Mouse (Mus musculus): ENCODE data around the gene Ptprt. TPM values are rescaled to one million over a fixed set of nuclear protein-coding genes. Genes with fewer than 3 reads are reported as not detected.

Gene Ptprt
- total and polyA plus RNA-seq, 2 experiments: 0.37 to 0.44 TPM

DNA sequence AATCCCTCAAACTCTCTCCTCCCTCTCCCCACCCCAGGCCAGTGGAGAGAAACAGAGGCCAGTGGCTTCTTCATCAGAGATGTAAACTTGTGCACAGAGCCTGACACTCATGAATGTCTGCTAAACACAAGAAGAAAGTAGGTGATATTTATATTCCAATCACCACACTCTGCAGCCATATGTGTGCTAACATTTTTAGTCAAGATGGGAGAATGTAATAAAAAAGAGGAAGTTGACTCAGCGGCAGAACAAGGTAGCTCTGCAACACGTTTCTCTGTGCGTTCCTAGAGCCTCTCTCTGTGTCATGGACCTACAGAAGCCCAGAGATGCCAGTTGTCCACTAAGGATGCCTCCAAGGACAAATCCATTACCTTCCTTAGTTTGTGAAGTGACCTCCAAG lies 34.9 kb downstream of the Ptprt start:
- 77% methylated on average over 3 of the region's 3 CpGs for WGBS
- Histone ChIP-seq H3K27me3 (ENCODE audit: control insufficient read depth, insufficient read depth, low read length) (no peaks in the 10 kb centered on the region), H3K79me2 (ENCODE audit: control insufficient read depth, insufficient read depth, low read length) (no peaks in the 10 kb centered on the region), H3K36me3 (ENCODE audit: control insufficient read depth, insufficient read depth, low read length) (no peaks in the 10 kb centered on the region), H3K4me1 (ENCODE audit: control insufficient read depth, insufficient read depth, low read length) (no peaks in the 10 kb centered on the region), H3K4me3 (ENCODE audit: insufficient read depth, low read depth, low read length) (no peak overlapping the region), H3K27ac (replicated peaks; ENCODE audit: insufficient read depth, low read depth, low read length) (no peak overlapping the region), H3K9ac (ENCODE audit: low read depth, low read length) (no peak overlapping the region)
- no peak for DNase-seq (ENCODE audit: extremely low read depth, low read depth, low spot score)
- TF ChIP-seq POLR2A (IDR thresholded peaks at IDR 0.05; ENCODE audit: extremely low read depth, insufficient read depth, low read length) (no peak), CTCF (IDR thresholded peaks at IDR 0.05; ENCODE audit: low read depth, low read length) (no peak)

DNA sequence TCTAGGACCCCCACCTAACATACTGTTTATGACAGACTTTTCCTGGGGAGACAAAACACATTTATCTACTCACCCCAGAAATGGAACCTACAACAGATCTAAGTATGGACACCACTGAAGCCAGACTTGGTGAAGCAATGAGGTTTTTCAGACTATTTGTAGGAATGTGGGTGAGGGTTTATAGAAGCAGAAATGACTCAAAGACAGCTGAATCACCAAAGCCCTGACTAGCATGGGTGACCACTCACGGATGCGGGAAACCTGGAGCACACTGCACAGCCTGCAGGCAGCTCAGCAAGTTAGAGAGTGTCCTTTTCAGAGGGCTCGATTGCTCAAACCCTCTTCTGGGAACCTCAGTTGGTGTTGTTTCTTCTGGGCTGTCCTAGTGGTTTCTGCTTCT lies 36.2 kb downstream of the Ptprt start:
- Histone ChIP-seq H3K4me3 (ENCODE audit: insufficient read depth, low read depth, low read length) (no peak overlapping the region), H3K4me1 (ENCODE audit: control insufficient read depth, insufficient read depth, low read length) (no peaks in the 10 kb centered on the region), H3K9ac (ENCODE audit: low read depth, low read length) (no peak overlapping the region), H3K27me3 (ENCODE audit: control insufficient read depth, insufficient read depth, low read length) (no peaks in the 10 kb centered on the region), H3K27ac (replicated peaks; ENCODE audit: insufficient read depth, low read depth, low read length) (no peak overlapping the region), H3K36me3 (ENCODE audit: control insufficient read depth, insufficient read depth, low read length) (no peaks in the 10 kb centered on the region), H3K79me2 (ENCODE audit: control insufficient read depth, insufficient read depth, low read length) (no peaks in the 10 kb centered on the region)
- TF ChIP-seq CTCF (IDR thresholded peaks at IDR 0.05; ENCODE audit: low read depth, low read length) (no peak), POLR2A (IDR thresholded peaks at IDR 0.05; ENCODE audit: extremely low read depth, insufficient read depth, low read length) (no peak)
- WGBS: 84% methylated on average over 3 of the region's 3 CpGs
- DNase-seq (ENCODE audit: extremely low read depth, low read depth, low spot score): no peak

DNA sequence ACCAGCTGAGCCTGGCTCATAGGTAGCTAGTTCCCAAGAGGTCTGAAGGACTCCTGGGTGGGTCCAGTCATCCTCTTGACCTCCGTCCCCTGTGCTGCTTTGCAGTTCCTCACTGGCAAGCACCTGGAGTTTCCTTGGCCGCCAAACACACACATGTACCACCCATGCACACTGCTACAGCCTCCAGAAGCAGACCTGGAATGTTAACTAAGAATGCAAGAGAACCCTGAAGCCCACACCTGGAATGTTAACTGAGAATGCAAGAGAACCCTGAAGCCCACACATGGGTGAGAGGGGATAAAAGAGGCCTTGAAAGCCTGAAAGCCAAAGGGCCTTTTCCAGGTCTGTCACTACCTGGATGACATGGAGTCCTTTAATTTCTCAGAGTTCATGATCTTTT lies 46.7 kb downstream of the Ptprt start:
- no peaks in the 10 kb centered on the region for H3K36me3 ChIP-seq (ENCODE audit: control insufficient read depth, insufficient read depth, low read length)
- H3K9ac ChIP-seq (ENCODE audit: low read depth, low read length): no peak overlapping the region
- no peak overlapping the region for H3K27ac ChIP-seq (replicated peaks; ENCODE audit: insufficient read depth, low read depth, low read length)
- H3K4me1 ChIP-seq (ENCODE audit: control insufficient read depth, insufficient read depth, low read length): no peaks in the 10 kb centered on the region
- DNase-seq (ENCODE audit: extremely low read depth, low read depth, low spot score): no peak
- TF ChIP-seq POLR2A (IDR thresholded peaks at IDR 0.05; ENCODE audit: extremely low read depth, insufficient read depth, low read length) (no peak), CTCF (IDR thresholded peaks at IDR 0.05; ENCODE audit: low read depth, low read length) (no peak)
- H3K4me3 ChIP-seq (ENCODE audit: insufficient read depth, low read depth, low read length): no peak overlapping the region
- WGBS: 75% methylated on average over 2 of the region's 2 CpGs
- H3K27me3 ChIP-seq (ENCODE audit: control insufficient read depth, insufficient read depth, low read length): no peaks in the 10 kb centered on the region
- H3K79me2 ChIP-seq (ENCODE audit: control insufficient read depth, insufficient read depth, low read length): no peaks in the 10 kb centered on the region

DNA sequence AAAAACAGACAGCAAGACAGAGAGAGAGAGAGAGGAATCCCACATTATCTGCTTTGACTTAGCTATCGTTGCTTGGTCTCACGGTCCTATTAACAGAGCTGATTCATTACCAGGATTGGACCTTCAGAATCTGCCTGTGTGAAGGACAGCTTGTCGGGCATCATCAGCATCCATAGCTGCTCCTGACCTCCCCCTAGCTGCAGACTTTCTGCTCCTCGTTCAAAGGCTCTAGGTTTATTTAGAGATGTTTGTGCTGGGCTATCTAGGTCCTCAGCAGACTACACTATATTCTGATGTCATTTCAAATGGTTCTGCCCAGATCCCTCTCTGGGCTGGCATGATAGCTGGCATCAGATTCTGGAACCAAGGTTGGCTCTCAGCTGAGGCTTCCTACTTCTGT lies 47.5 kb downstream of the Ptprt start:
- WGBS: 62% methylated on average over 4 of the region's 4 CpGs
- H3K9ac ChIP-seq (ENCODE audit: low read depth, low read length): no peak overlapping the region
- no peaks in the 10 kb centered on the region for H3K79me2 ChIP-seq (ENCODE audit: control insufficient read depth, insufficient read depth, low read length)
- H3K4me1 ChIP-seq (ENCODE audit: control insufficient read depth, insufficient read depth, low read length): no peaks in the 10 kb centered on the region
- H3K4me3 ChIP-seq (ENCODE audit: insufficient read depth, low read depth, low read length): no peak overlapping the region
- no peak overlapping the region for H3K27ac ChIP-seq (replicated peaks; ENCODE audit: insufficient read depth, low read depth, low read length)
- no peak for TF ChIP-seq CTCF (IDR thresholded peaks at IDR 0.05; ENCODE audit: low read depth, low read length)
- no peak for TF ChIP-seq POLR2A (IDR thresholded peaks at IDR 0.05; ENCODE audit: extremely low read depth, insufficient read depth, low read length)
- no peak for DNase-seq (ENCODE audit: extremely low read depth, low read depth, low spot score)
- H3K36me3 ChIP-seq (ENCODE audit: control insufficient read depth, insufficient read depth, low read length): no peaks in the 10 kb centered on the region
- H3K27me3 ChIP-seq (ENCODE audit: control insufficient read depth, insufficient read depth, low read length): no peaks in the 10 kb centered on the region

DNA sequence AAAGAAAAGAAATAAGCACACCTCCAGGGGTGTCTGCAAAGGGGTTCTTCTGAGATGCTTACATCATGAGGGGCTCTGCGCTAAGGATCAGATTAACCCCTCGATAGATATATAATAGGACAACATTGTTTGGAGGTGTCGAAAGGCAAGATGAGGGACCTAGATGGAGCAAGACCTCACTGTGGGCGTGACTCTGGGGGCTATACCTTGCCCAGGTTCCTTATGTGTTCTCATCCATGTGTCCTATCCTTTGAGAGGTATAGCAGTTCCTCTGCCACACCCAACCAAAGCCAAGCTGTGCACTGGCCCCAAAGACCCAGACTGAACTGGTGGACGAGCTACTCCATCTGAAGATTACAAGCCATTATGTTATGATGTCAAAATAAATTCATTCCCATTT lies 58.2 kb downstream of the Ptprt start:
- Histone ChIP-seq H3K79me2 (ENCODE audit: control insufficient read depth, insufficient read depth, low read length) (no peaks in the 10 kb centered on the region), H3K9ac (ENCODE audit: low read depth, low read length) (no peak overlapping the region), H3K27ac (replicated peaks; ENCODE audit: insufficient read depth, low read depth, low read length) (no peak overlapping the region), H3K36me3 (ENCODE audit: control insufficient read depth, insufficient read depth, low read length) (no peaks in the 10 kb centered on the region), H3K4me3 (ENCODE audit: insufficient read depth, low read depth, low read length) (no peak overlapping the region), H3K27me3 (ENCODE audit: control insufficient read depth, insufficient read depth, low read length) (0 out of 2 replicates have a peak, but pooled peaks cover 3% of the 10 kb centered on the region), H3K4me1 (ENCODE audit: control insufficient read depth, insufficient read depth, low read length) (no peaks in the 10 kb centered on the region)
- no peak for DNase-seq (ENCODE audit: extremely low read depth, low read depth, low spot score)
- 81% methylated on average over 5 of the region's 5 CpGs for WGBS
- TF ChIP-seq CTCF (IDR thresholded peaks at IDR 0.05; ENCODE audit: low read depth, low read length) (no peak), POLR2A (IDR thresholded peaks at IDR 0.05; ENCODE audit: extremely low read depth, insufficient read depth, low read length) (no peak)

DNA sequence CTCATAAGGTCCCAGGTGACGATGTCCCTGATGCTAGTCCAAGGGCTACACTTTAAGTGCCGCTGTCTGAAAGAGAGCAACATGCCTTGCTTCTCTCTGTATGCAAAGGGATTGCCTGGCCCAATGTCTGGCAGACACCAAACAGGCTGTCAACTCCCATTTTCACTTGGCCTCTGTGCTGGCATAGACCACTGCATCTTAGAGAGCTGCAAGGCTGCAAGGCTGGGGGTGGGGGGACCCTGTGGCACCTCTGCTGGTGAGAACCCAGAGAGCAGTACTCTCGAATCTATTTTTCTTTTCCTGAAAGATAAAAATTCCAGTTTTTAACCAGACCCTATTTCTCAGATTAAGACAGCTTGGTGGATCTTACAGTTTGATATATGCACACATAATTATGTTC lies 69.6 kb downstream of the Ptprt start:
- no peaks in the 10 kb centered on the region for H3K27me3 ChIP-seq (ENCODE audit: control insufficient read depth, insufficient read depth, low read length)
- no peak overlapping the region for H3K4me3 ChIP-seq (ENCODE audit: insufficient read depth, low read depth, low read length)
- WGBS: 75% methylated on average over 3 of the region's 3 CpGs
- H3K79me2 ChIP-seq (ENCODE audit: control insufficient read depth, insufficient read depth, low read length): no peaks in the 10 kb centered on the region
- no peaks in the 10 kb centered on the region for H3K36me3 ChIP-seq (ENCODE audit: control insufficient read depth, insufficient read depth, low read length)
- DNase-seq (ENCODE audit: extremely low read depth, low read depth, low spot score): no peak
- TF ChIP-seq CTCF (IDR thresholded peaks at IDR 0.05; ENCODE audit: low read depth, low read length) (no peak), POLR2A (IDR thresholded peaks at IDR 0.05; ENCODE audit: extremely low read depth, insufficient read depth, low read length) (no peak)
- no peak overlapping the region for H3K9ac ChIP-seq (ENCODE audit: low read depth, low read length)
- H3K27ac ChIP-seq (replicated peaks; ENCODE audit: insufficient read depth, low read depth, low read length): no peak overlapping the region
- no peaks in the 10 kb centered on the region for H3K4me1 ChIP-seq (ENCODE audit: control insufficient read depth, insufficient read depth, low read length)
